Mouse (Mus musculus) liver, embryonic 13.5 days (tissue): ENCODE results near the gene Tssk6. TPM values are rescaled to one million over a fixed set of nuclear protein-coding genes. Genes with fewer than 3 reads are reported as not detected.

ENCODE experiments used
- ATAC-seq: fragments of 200-750 bp; cut with Nextera tagmentation; 2 replicates; pipeline ENCODE4 v1.8.0; 2017; ENCODE audit warnings: low read depth, mild to moderate bottlenecking, moderate number of reproducible peaks, moderate library complexity
- DNase-seq: peaks from one replicate; pipeline ENCODE4 v3.0.0; 2022
- H3K27ac ChIP-seq: fragments of 300-500 bp; sonication (generic); 2 replicates; pipeline ENCODE4 v1.5.1; 2015; ENCODE audit warnings: moderate library complexity, mild to moderate bottlenecking, inconsistent platforms
- H3K27me3 ChIP-seq: fragments of 300-500 bp; sonication (generic); 2 replicates; pipeline ENCODE4 v1.6.1; 2015; ENCODE audit warnings: mild to moderate bottlenecking, inconsistent platforms
- H3K36me3 ChIP-seq: fragments of 300-500 bp; sonication (generic); 2 replicates; pipeline ENCODE4 v1.6.1; 2015; ENCODE audit warnings: mild to moderate bottlenecking, inconsistent platforms
- H3K4me1 ChIP-seq: fragments of 300-500 bp; sonication (generic); replicated peaks from 2 replicates; pipeline ENCODE4 v1.6.1; 2015; ENCODE audit warnings: inconsistent platforms
- H3K4me2 ChIP-seq: fragments of 300-500 bp; sonication (generic); 2 replicates; pipeline ENCODE4 v1.6.1; 2015; ENCODE audit warnings: inconsistent platforms, mild to moderate bottlenecking, moderate library complexity
- H3K4me3 ChIP-seq: fragments of 300-500 bp; sonication (generic); replicated peaks from 2 replicates; pipeline ENCODE4 v1.5.1; 2015; ENCODE audit warnings: mild to moderate bottlenecking, inconsistent platforms
- H3K9ac ChIP-seq: fragments of 300-500 bp; sonication (generic); 2 replicates; pipeline ENCODE4 v1.6.1; 2015; ENCODE audit warnings: mild to moderate bottlenecking, inconsistent platforms
- H3K9me3 ChIP-seq: fragments of 300-500 bp; sonication (generic); replicated peaks from 2 replicates; pipeline ENCODE4 v1.6.1; 2016; ENCODE audit warnings: inconsistent platforms
- WGBS: fragments of 180-500 bp; shearing (Covaris S2); methylation state at CpG from one replicate; pipeline ENCODE4 v1.1.7; 2015; ENCODE audit not compliant: insufficient replicate concordance; 5-methylcytosine and 5-hydroxymethylcytosine counted together
- polyA plus RNA-seq: library from polyadenylated mRNA; unstranded; fragments of >200 nt; fragmentation: Nextera tagmentation; extraction: Ambion mirVana; gene quantifications from 2 replicates; pipeline ENCODE4 v1.2.1, GENCODE M21; 2015

Tssk6 gene
- polyA plus RNA-seq, 1 experiment from 2014 or later = 2.5 TPM

GRCm38 (mm10) chr8:69901484-69902162 is 361 bp upstream of the Tssk6 start:
- WGBS = under 1% methylated on average over 41 of the region's 41 CpGs
- DNase-seq (peak; percentile 95), ATAC-seq (peak; percentile 72)
- H3K4me1 ChIP-seq = peaks cover 89% of the 10 kb centered on the region
- peak overlapping the region; percentile 93 for H3K9ac ChIP-seq
- H3K4me2 ChIP-seq = peak overlapping the region; percentile 99
- H3K36me3 ChIP-seq = peaks cover 28% of the 10 kb centered on the region
- peak overlapping the region; percentile 96 for H3K27ac ChIP-seq
- peak overlapping the region; percentile 74 for H3K4me3 ChIP-seq
- H3K9me3 ChIP-seq = no peaks in the 10 kb centered on the region
- H3K27me3 ChIP-seq = no peaks in the 10 kb centered on the region

DNA sequence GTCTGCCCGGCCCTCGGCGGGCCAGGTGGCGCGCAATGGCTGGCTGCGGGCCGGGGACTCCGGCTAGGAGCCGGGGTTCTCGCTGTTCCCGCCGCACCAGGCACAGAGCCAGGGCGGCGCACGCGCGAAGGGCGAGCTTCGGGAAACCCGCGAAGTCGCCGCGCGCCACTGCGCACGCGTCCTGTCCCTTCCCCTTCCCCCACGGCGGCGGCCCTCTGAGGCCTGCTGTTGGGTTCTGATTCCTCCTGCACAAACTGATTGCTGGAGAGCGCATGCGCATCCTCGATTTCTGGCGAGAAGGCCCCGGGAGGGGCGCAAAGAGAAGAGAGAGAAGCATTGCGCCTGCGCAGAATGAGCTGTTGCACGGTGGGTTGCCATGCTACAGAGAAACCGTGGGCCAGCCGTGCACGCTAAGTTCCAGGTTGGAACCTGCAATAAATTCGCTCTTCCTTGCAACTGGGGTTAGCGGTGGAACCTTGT is 1.1 kb downstream of the Tssk6 start:
- H3K4me3 ChIP-seq = peak overlapping the region; percentile 74
- under 1% methylated on average over 43 of the region's 45 CpGs for WGBS
- H3K9ac ChIP-seq = peak overlapping the region; percentile 93
- H3K27ac ChIP-seq = peak overlapping the region; percentile 96
- H3K4me2 ChIP-seq = peak overlapping the region; percentile 99
- H3K9me3 ChIP-seq = no peaks in the 10 kb centered on the region
- H3K36me3 ChIP-seq = peaks cover 27% of the 10 kb centered on the region
- H3K4me1 ChIP-seq = peaks cover 77% of the 10 kb centered on the region
- ATAC-seq (peak; percentile 83), DNase-seq (peak; percentile 98)
- H3K27me3 ChIP-seq = no peaks in the 10 kb centered on the region

GRCm38 (mm10) chr8:69904096-69904495 is 2.1 kb downstream of the Tssk6 start:
- Histone ChIP-seq H3K4me3 (peak overlapping the region; percentile 74), H3K27ac (peak overlapping the region; percentile 67), H3K4me2 (peak overlapping the region; percentile 99), H3K9me3 (no peaks in the 10 kb centered on the region), H3K4me1 (peaks cover 67% of the 10 kb centered on the region), H3K36me3 (peaks cover 27% of the 10 kb centered on the region), H3K27me3 (no peaks in the 10 kb centered on the region), H3K9ac (peak overlapping the region; percentile 73)
- DNase-seq (no peak), ATAC-seq (no peak)
- 82% methylated on average over 8 of the region's 8 CpGs for WGBS

DNA sequence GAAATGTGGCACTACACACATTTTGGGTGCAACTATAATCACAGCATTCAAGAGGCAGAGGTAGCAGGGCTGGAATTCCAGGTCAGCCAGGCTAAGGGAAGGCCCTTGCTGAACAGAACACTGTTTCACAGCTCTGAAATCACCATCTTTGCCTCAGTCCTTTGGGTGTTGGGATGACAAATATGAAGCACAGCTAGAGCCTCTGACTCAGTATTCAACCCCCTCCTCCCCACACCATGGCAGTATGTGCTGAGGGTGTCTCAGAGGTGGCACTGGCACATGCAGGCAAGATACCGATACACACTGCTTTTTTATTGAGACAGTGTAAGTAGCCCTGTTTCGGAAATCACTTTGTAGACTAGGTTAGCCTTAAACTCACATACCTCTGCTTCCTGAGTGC is 4.3 kb downstream of the Tssk6 start:
- Histone ChIP-seq H3K4me2 (no peak overlapping the region), H3K36me3 (peaks cover 41% of the 10 kb centered on the region), H3K27me3 (no peaks in the 10 kb centered on the region), H3K4me1 (peaks cover 49% of the 10 kb centered on the region), H3K9me3 (no peaks in the 10 kb centered on the region), H3K4me3 (no peak overlapping the region), H3K27ac (0 out of 2 replicates have a peak overlapping the region, but pooled peaks have one; percentile 12), H3K9ac (no peak overlapping the region)
- DNase-seq (no peak), ATAC-seq (no peak)
- 87% methylated on average over 2 of the region's 2 CpGs for WGBS

DNA sequence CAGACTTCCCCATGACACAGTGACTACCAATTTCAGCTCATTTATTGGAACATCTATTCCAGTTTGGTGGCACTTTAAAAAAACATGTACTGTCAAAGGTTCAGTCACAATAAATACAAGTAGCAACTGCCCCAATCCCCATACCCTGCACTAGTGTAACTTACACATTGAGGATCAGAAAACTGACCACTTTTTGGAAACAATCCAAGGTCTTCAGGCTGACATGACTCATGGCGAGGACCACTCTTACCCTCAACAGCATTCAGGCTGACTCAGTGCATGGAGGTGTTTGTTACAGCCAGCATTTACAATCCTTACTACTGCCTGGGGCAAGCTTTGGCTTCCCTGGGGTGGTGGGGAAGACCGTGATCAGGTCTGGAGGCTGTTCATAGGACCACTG is 5.1 kb downstream of the Tssk6 start:
- Histone ChIP-seq H3K36me3 (peaks cover 49% of the 10 kb centered on the region), H3K4me1 (peaks cover 44% of the 10 kb centered on the region), H3K4me2 (no peak overlapping the region), H3K9ac (no peak overlapping the region), H3K4me3 (no peak overlapping the region), H3K27me3 (no peaks in the 10 kb centered on the region), H3K27ac (no peak overlapping the region), H3K9me3 (no peaks in the 10 kb centered on the region)
- whole genome bisulfite sequencing = 82% methylated on average over 2 of the region's 2 CpGs
- no peak for DNase-seq
- ATAC-seq = no peak

DNA sequence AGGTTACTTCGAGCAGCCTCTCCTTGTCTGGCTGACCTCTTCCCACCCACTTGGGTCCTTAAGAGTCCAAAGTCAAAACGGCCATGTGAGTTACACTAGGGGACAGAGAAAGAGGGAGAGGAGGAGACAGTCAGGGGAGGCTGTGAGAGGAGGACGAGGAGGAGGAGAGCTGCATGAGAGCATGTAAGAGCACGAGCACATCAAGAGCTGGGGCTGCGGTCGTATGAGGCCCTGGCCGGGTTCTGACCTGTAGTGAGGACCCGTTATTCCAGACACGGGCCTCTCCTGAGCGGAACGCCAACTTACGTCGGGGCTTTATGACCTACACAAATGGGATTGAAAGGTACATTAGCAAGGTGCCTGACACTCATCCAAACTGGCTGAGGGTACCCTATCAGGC is 9.9 kb downstream of the Tssk6 start:
- Histone ChIP-seq H3K9ac (no peak overlapping the region), H3K4me2 (no peak overlapping the region), H3K9me3 (no peaks in the 10 kb centered on the region), H3K4me3 (no peak overlapping the region), H3K36me3 (peaks cover 98% of the 10 kb centered on the region), H3K27me3 (no peaks in the 10 kb centered on the region), H3K4me1 (peaks cover under 1% of the 10 kb centered on the region; the same call in 1 of the 2 replicates), H3K27ac (no peak overlapping the region)
- DNase-seq (no peak), ATAC-seq (0 out of 2 replicates have a peak, but pooled peaks have one; percentile 9)
- 88% methylated on average over 13 of the region's 13 CpGs for WGBS

GRCm38 (mm10) chr8:69912478-69913074 is 10.6 kb downstream of the Tssk6 start:
- Histone ChIP-seq H3K4me2 (no peak overlapping the region), H3K9ac (no peak overlapping the region), H3K4me3 (no peak overlapping the region), H3K27ac (no peak overlapping the region), H3K36me3 (peaks cover 100% of the 10 kb centered on the region), H3K27me3 (no peaks in the 10 kb centered on the region), H3K4me1 (no peaks in the 10 kb centered on the region; the same call in 1 of the 2 replicates), H3K9me3 (no peaks in the 10 kb centered on the region)
- WGBS = 86% methylated on average over 12 of the region's 12 CpGs
- no peak for ATAC-seq
- no peak for DNase-seq

DNA sequence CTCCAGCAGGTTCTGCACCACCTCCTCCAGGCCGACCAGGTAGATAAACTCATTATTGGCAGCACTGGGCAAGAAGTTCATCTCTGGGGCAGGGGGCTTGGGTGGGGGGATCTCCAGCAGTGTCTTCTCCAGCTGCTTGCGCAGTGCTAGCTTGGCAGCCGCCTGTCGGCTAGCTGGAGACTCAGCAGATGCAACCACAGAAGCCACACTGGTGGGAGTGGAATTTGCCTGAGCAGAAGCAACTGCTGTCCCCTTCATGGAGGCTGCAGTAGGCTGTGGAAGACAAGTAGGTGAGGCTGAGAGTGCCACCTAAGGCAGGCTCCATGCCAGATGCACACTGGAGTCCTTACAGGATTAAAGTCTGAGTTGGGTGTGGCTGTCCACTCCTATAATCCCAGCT is 12.5 kb downstream of the Tssk6 start:
- no peak overlapping the region for H3K9ac ChIP-seq
- ATAC-seq = no peak
- H3K9me3 ChIP-seq = no peaks in the 10 kb centered on the region
- no peak for DNase-seq
- H3K4me3 ChIP-seq = no peak overlapping the region
- peaks cover 18% of the 10 kb centered on the region for H3K4me1 ChIP-seq
- no peaks in the 10 kb centered on the region for H3K27me3 ChIP-seq
- H3K27ac ChIP-seq = no peak overlapping the region
- H3K4me2 ChIP-seq = no peak overlapping the region
- WGBS = 80% methylated on average over 4 of the region's 4 CpGs
- H3K36me3 ChIP-seq = peaks cover 86% of the 10 kb centered on the region

GRCm38 (mm10) chr8:69915748-69916147 is 13.8 kb downstream of the Tssk6 start:
- H3K4me3 ChIP-seq = no peak overlapping the region
- H3K36me3 ChIP-seq = peaks cover 73% of the 10 kb centered on the region
- no peaks in the 10 kb centered on the region for H3K9me3 ChIP-seq
- H3K4me2 ChIP-seq = no peak overlapping the region
- WGBS = 67% methylated on average over 5 of the region's 5 CpGs
- H3K4me1 ChIP-seq = peaks cover 31% of the 10 kb centered on the region
- no peak for ATAC-seq
- no peak overlapping the region; the same call in 1 of the 2 replicates for H3K9ac ChIP-seq
- no peak overlapping the region for H3K27ac ChIP-seq
- no peak for DNase-seq
- H3K27me3 ChIP-seq = no peaks in the 10 kb centered on the region

GRCm38 (mm10) chr8:69918506-69918905 is 16.5 kb downstream of the Tssk6 start:
- Histone ChIP-seq H3K4me3 (no peak overlapping the region), H3K27me3 (no peaks in the 10 kb centered on the region), H3K4me2 (no peak overlapping the region), H3K27ac (no peak overlapping the region; the same call in 1 of the 2 replicates), H3K36me3 (peaks cover 46% of the 10 kb centered on the region), H3K4me1 (peaks cover 58% of the 10 kb centered on the region), H3K9me3 (no peaks in the 10 kb centered on the region), H3K9ac (no peak overlapping the region)
- ATAC-seq (no peak), DNase-seq (no peak)

DNA sequence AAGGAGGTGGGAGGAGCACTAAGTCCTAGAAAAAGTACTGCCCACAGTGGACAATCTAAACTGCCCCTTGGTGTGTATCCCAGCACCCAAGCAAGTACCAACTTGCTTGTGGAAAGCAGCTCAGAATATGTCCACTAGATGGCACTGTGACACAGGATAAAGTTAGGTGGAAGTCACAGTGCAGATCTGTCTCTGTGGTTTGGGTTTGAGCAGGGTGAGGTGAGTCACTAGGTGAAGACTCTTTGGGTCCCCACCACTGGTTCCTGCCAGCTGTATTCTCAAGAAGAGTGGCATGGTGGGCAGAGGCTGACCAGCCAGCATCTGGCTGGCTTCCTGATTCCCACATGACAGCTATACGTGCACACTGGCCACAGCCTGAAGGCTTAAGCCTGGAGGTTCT is 17.0 kb downstream of the Tssk6 start:
- peak; percentile 30 for ATAC-seq
- WGBS = 46% methylated on average over 1 of the region's 1 CpGs
- peaks cover 41% of the 10 kb centered on the region for H3K36me3 ChIP-seq
- H3K4me1 ChIP-seq = peaks cover 63% of the 10 kb centered on the region
- no peak overlapping the region for H3K9ac ChIP-seq
- DNase-seq = peak; percentile 65
- no peak overlapping the region for H3K4me3 ChIP-seq
- peak overlapping the region; percentile 87 for H3K27ac ChIP-seq
- no peak overlapping the region for H3K4me2 ChIP-seq
- no peaks in the 10 kb centered on the region for H3K9me3 ChIP-seq
- no peaks in the 10 kb centered on the region for H3K27me3 ChIP-seq
